Mouse (Mus musculus) spleen, adult 2 months (tissue): ENCODE measurements around the gene Clrn3.

ENCODE experiments used
- CTCF ChIP-seq: fragments of 200-500 bp; IDR thresholded peaks from 2 replicates; pipeline ENCODE4 v1.5.1; 2011; ENCODE audit warnings: mild to moderate bottlenecking, inconsistent platforms; ENCODE audit not compliant: insufficient read depth, insufficient read length, insufficient replicate concordance; ENCODE audit errors: extremely low read depth
- POLR2A ChIP-seq: fragments of 200-500 bp; IDR thresholded peaks from 2 replicates; pipeline ENCODE4 v1.6.1; 2011; ENCODE audit warnings: low read depth, low read length, inconsistent platforms

GRCm38 (mm10) chr7:135487423-135487822 lies 41.0 kb downstream of the Clrn3 start:
- TF ChIP-seq CTCF (peak; percentile 69; the same call in 1 of the 2 replicates), POLR2A (no peak)
